Mouse (Mus musculus) heart, adult 10 weeks (tissue): ENCODE measurements around the gene Vnn1. TPM values are rescaled to one million over a fixed set of nuclear protein-coding genes. Genes with fewer than 3 reads are reported as not detected.

ENCODE experiments used
- polyA plus RNA-seq: library from polyadenylated mRNA; stranded (reverse); fragments of 350-450 nt; fragmentation: Illumina TruSeq; extraction: RNeasy Lipid Tissue Mini Kit (QIAGEN cat#74804); gene quantifications from one replicate; pipeline ENCODE4 v1.2.3, GENCODE M21; 2014; ENCODE audit warnings: low read depth, low replicate concordance

Vnn1 gene
- polyA plus RNA-seq = 0.55 TPM

DNA sequence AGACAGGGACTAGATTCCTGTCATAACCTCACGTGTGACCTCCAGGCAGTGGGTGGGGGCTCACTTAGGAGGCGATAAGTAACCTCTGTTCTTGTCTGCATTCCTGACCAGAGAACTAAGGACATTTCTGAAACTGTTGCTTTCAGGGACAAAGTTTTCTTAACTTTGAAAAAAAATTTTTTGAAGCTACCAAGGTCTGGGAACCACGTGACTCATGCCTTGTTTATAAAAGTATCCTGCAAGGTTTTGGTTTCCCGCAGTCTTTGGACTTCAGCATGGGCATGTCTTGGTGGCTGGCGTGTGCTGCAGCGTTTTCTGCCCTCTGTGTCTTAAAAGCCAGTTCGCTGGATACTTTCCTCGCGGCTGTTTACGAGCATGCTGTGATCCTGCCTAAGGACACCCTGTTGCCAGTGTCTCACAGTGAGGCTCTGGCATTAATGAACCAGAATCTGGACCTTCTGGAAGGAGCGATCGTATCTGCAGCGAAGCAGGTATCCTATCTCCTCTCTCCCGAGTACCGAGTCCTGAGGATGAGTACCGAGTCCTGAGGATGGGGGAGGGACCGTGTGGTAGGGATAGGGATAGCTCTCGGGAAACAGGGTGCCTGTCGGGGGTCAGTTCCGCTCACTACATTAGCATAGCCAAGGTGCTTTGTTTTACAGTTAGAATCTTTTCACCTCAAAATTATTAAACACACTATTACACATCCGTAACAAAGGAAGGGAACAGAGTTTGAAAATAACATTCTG, at the start of gene Vnn1:
Gene Vnn1 (plus strand): TSS at position 88 of the 749 bp plus-strand sequence.

DNA sequence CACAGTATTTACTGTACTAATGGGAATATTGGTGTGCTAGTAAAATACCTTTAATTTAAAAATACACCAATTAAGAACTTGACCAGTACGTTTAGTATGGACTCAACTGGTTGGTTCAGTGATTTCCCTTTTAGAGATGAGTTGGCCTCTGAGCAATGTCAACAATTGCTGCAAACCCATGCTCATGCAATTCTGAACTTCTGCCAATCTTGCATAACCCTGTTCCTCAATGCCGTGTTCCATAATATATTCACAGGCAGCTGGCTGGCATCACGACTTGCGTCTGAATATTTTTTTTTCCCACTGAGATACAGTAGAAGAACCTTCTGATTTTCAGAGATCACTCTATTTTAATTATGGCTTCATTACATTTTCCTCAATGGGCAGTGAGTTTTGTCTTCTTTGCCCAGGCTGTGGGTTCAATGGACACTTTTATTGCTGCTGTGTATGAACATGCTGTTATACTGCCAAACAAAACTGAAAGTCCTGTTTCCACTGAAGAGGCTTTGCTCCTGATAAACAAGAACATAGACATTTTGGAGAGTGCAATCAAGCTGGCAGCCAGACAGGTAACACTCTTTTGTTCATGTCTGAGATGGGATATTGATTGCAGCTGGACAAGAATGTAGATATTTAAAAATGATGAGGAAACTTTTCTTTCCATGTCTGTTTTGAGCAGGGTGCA, 43.1 kb upstream of the Vnn1 start, which contains the start of gene Vnn3:
Gene Vnn3 (plus strand): TSS at position 235 of the 685 bp plus-strand sequence.

GRCm38 (mm10) chr10:23920056-23920455, 25.6 kb downstream of the Vnn1 start, which contains the start of gene Taar1:
Gene Taar1 (plus strand): TSS chr10:23920356.

GRCm38 (mm10) chr10:23938312-23938711, 43.8 kb downstream of the Vnn1 start, which contains the start of gene Taar2:
Gene Taar2 (plus strand): TSS chr10:23938572.

DNA sequence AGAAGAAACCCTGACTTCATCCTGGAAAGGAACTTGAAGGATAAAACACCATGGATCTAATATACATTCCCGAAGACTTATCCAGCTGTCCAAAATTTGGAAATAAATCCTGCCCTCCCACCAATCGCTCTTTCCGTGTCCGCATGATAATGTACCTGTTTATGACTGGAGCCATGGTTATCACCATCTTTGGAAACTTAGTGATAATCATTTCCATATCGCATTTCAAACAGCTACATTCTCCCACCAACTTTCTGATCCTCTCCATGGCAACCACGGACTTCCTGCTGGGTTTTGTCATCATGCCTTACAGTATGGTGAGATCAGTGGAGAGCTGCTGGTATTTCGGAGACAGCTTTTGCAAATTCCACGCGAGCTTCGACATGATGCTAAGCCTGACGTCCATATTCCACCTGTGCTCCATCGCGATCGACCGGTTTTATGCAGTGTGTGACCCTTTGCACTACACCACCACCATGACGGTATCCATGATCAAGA, 55.1 kb downstream of the Vnn1 start, which contains the start of gene Taar3:
Gene Taar3 (plus strand): TSS at position 51 of the 498 bp plus-strand sequence.

Other genes starting within 250 kb of the Vnn1 start
- gene Rps12, start 107.4 kb upstream of the Vnn1 start, polyA plus RNA-seq = 775 TPM
- 15.1 TPM for gene Slc18b1, start 97.7 kb upstream of the Vnn1 start, polyA plus RNA-seq
- 0.34 TPM for gene Vnn3, start 43.2 kb upstream of the Vnn1 start, polyA plus RNA-seq
- not detected for gene Taar1, start 25.7 kb downstream of the Vnn1 start, polyA plus RNA-seq
- not detected for gene Taar2, start 43.9 kb downstream of the Vnn1 start, polyA plus RNA-seq
- gene Taar3, start 54.9 kb downstream of the Vnn1 start, polyA plus RNA-seq = not detected
- gene Taar4, start 65.8 kb downstream of the Vnn1 start, polyA plus RNA-seq = not detected
- not detected for gene Taar5, start 76.0 kb downstream of the Vnn1 start, polyA plus RNA-seq
- not detected for gene Taar6, start 91.0 kb downstream of the Vnn1 start, polyA plus RNA-seq
- not detected for gene Taar7a, start 98.8 kb downstream of the Vnn1 start, polyA plus RNA-seq
- gene Taar7b, start 105.3 kb downstream of the Vnn1 start, polyA plus RNA-seq = not detected
- not detected for gene Taar7d, start 132.5 kb downstream of the Vnn1 start, polyA plus RNA-seq
- not detected for gene Taar7e, start 142.9 kb downstream of the Vnn1 start, polyA plus RNA-seq
- gene Taar7f, start 154.8 kb downstream of the Vnn1 start, polyA plus RNA-seq = not detected
- not detected for gene Taar8a, start 181.8 kb downstream of the Vnn1 start, polyA plus RNA-seq
- not detected for gene Taar8b, start 197.6 kb downstream of the Vnn1 start, polyA plus RNA-seq
- not detected for gene Taar8c, start 207.2 kb downstream of the Vnn1 start, polyA plus RNA-seq
- gene Taar9, start 214.8 kb downstream of the Vnn1 start, polyA plus RNA-seq = not detected